Mouse (Mus musculus): ENCODE data around the gene Tuba1a. TPM values are rescaled to one million over a fixed set of nuclear protein-coding genes. Genes with fewer than 3 reads are reported as not detected.
"Not testable (repeated sequence)": the region's sequence is repeated elsewhere in the genome, so short reads cannot be mapped to it uniquely, and the experiment has no call there.

The Tuba1a gene
- total RNA-seq, 2 experiments from 2014 or later = 43.5 to 52.6 TPM

DNA sequence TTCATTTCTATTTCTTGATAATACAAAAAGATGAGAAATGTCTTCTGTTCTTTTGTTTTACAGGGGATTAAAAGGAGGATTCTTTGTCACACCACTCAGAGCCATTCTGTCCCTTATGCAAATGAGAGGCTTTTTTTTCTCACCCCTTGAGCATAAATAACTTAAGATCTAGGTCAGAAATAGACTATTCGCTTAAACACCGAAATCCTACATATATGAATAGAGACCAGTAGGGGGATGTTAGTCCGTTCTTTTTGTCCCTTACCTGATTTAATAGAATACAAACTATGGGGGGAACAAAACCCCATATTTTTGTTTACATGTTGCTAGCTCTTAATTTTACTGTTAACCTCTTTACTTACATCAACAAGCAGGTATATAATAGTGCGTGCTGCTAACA is 2.5 kb upstream of the Tuba1a start:
- no peak for DNase-seq

DNA sequence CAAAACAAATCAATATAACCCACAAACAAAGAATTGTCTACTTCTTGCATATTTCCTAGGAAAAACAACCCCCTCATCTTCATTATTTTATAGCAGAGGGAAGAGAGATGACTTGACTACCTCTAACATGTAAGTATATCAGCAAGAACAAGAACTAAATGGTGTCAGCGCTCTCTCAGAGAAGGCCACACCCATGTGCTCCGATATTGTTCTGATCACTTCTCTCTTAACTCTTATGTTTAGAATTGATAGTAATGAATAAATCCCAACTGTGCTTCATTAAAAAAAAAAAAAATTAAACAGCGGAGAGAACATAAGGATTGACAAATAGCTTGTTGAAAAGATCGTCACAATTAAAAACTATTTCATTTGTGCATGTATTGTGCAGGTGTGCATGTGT is 1.8 kb upstream of the Tuba1a start:
- DNase-seq = no peak

DNA sequence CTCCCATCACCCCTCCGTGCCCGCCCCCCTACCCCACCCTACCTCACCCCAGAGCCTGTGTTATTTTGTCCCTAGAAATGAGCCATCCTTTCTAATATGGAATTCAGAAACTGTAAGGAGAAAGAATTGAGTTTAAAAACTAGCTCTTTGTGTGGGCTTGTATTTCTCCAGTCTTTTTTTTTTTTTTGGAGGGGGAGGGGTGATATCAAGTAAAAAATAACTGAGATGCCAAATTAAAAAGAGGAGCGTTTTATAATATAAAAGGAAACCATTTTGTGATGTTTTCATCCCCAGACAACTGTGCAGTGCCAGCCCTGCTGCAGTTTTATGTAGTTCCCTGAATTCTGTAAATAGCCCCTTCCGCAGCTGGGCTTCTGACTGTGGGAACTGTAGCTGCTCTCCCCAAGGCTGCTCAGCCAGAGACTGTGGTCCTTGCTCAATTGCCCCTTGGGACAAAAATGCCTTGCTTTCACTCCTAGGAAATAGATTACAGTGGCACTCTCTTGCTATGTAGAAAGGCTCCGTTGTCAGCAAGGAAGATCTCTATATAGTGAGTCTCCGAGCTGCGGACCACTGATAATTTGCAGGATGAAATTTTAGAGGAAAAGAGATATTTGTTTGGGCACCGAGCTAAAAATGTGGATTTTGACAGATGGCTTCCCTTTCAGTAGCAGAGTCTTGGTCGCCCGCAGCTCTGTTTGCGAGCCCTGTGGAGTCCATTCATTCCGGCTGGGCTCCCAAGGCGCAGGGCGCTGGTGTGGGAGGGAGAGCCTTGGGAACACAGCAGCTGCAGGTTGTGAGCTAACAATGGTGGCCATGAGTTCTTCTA is 1.1 kb upstream of the Tuba1a start:
- no peak for DNase-seq

DNA sequence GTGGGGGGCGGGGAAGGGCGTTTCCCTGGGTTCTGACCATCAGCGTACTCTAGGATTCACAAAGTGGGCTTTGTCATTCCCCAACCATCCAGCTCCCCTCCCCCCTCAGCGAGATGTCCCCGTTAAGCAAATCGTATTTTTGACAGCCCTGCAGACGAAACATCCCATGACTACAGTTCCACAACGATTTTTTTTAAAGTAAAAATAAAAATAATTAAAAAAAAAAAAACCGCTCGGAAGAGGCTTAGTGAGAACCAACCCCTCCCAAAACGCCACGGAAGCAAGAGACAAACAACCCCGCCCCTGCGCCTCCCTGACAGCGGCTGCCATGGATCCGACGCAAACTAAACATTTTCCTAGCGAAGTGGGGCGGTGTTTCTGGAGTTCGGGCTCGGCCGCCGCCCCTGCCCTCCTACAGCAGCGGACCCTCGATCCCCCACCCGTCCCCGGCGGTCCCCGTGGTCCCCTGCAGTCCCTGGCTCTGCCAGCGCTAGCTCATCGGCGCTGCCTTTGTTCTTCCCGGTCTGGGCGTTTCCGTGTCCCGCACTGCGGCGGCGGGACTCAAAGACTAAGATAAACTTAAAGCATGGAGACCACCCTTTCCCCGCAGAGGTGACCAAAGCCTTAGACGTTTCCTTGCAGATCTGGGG is 627 bp downstream of the Tuba1a start:
- DNase-seq = peak; percentile 61

DNA sequence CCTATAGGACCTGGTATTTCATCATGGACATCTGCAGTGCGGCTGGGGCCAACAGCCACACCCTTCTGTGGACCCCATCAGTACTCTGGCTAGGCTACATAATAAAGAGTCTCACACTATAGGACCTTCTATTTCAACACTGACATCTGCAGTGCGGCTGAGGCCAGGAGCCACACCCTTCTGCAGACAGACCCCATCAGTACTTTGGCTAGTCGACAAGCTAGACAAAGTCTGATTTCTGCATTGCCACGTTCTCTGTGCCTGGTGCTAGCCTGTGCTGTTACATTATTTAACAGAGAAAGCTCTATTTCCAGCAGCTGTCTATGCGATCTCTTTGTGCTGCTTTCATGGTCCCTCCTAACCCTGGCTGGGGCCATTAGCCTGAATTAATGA is 1.4 kb downstream of the Tuba1a start:
- DNase-seq = no peak

DNA sequence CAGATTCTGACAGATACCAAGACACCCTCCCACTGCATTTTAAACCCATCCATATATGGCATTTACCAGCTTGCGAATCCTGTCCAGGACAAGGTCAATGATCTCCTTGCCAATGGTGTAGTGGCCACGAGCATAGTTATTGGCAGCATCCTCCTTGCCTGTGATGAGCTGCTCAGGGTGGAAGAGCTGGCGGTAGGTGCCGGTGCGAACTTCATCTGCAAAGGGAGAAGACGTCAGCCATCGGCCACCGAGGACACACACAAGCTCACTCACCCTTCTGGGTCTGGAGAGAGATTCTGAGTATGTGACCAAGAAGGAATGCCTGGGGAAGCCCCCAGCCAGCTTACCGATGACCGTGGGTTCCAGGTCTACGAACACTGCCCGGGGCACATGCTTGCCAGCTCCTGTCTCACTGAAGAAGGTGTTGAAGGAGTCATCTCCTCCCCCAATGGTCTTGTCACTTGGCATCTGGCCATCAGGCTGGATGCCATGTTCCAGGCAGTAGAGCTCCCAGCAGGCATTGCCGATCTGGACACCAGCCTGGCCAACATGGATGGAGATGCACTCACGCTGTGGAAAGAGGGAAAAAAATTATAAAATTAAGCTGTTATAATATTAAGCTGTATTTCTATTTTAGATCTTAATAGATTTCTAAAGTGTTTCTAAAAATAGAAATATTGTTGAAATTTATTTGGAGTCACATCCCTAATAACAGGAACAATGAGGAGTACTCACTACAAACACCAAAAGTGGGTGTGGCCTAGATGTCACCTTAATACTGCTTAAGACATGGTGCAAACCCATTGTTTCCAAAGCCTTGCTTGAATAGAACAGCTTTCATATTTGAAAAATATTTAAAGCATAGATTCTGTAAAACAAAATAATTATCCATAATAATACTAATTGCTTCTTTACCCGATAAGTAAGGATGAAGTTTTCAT is 2.1 kb downstream of the Tuba1a start:
- not testable (repeated sequence) for DNase-seq

DNA sequence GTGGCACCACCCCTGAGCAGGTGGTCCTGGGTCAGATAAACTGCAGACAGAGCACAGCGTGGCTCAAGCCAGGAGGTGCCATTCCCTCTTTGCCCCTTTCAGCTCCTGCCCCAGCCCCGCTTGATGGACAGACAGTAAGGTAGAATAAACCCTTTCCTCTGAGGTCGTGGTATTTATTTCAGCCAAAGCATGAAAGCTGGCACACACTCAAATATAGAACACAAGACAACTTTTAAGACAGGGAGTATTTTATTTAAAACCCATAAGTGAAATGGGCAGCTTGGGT is 4.0 kb downstream of the Tuba1a start:
- no peak for DNase-seq

DNA sequence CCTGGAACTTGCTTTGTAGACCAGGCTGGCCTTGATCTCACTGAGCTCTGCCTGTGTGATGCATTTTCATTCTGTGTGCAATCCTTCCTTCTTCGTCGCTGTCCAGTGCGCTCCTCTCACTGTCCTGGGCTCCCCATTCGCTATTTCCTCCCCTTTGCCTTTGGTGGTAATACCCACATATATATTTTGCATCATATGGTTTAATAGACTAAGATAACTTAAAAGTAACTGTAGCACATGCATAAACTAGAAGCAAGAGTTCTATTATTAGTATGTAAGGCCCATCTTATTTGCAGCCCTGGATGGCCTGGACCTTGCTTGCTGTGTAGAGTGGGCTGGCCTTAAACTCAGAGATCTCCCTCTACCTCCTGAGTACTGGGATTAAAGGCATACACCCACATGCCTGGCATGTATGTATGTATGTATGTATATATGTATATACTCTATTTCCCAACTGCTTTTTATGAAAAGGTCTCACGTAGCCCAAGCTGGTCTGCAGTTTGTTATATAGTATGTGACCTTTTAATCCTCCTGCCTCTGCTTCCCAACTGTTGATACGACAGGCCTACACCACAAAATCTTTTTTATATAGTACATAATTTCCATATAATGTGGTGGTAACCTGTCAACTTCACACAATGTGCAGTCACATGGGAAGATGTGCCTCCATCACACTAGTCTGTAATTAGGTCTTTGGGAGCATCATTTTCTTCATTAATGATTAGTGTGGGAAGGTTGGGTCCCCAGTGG is 4.5 kb downstream of the Tuba1a start:
- DNase-seq = no peak

DNA sequence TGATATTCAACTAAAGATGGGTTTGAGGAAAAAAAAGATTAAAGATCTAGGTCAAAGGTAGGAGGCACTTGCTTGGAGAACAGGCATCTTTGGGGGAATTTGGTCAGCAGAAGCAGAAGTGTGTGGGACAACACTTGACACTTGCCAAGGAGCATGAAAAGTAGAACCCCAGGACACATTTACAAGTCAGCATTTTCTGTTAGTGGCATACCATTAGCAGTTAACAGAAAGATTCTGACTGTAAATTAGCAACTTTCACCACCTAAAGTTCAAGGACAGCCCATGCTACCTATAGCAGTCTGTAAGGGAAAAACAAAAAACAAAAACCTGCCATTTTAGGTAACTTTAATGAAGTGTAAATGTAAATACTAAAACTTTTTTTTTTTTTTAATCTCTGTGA is 5.1 kb downstream of the Tuba1a start:
- DNase-seq = no peak

DNA sequence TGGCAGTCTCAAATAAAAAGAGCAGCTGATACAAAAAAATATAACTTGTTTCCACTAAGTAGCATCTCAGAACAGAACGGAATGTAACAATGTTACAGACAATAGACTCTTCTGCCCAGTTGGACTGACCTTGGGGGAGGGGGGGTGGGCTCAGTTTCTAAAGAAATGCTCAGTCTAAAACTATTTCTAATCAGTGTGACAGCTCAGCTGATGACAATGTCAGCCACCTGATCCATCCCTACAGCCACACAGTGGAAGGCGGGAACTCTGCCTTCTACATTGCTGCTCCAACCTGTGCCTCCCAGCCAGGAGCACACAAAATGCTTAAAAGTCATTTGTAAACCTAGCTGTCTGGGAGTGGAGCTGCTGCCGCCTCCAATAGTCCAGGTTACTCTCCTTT is 5.6 kb downstream of the Tuba1a start:
- no peak for DNase-seq

DNA sequence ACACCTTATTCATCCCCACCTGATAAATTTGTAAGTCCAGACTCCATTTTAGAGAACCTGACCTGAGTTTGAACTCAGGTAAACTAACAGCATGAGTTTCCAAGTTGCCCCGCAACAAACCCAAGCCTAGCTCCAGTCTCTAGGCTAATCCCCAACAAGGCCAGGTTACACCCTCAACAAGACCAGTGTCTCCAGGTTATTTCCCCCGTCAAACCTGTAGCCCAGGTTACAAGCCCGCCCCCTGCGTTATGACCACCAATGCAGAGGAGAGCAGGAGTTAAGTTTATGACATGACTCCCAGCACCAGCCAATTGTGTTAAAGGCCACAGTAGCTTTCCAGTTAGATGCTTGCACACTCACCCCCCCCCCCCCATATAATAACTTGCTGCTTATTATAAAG is 10.4 kb downstream of the Tuba1a start:
- DNase-seq = no peak

DNA sequence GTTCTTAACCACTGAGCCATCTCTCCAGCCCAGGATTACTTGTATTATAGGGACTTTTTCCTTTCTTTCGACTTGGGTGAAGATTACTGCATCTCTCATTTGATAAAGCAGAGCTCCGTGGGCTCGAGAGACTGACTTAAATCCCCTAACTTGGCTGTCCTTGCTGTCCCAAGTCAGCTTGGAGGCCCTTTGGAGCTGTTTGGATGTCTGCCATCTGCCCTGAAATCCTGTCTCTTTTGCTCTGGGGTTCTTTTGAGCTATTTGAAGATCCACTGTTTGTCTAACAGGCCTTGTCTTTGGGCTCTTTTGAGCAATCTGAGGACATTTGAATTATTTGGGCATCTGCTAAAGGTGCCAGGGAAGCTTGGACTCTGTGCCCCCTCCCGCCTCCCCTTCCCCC is 11.4 kb downstream of the Tuba1a start:
- no peak for DNase-seq

DNA sequence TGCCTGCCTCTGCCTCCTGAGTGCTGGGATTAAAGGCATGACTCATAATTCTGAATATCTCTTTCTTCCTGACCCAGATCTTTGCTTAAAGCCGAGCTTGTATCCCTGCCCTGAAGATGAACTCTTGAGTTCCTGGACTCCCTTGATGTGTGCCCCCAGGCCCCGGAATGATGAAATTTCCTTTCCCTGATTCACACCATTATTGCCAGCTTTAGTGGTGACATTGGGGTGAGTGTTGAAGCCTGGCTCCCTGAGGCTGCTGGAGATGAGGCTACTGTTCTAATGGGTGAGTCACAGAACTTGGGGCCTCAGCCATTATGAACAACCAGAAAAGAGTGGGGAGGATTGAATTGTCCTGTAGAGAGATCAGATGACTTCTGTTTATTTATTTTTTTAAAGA is 12.0 kb downstream of the Tuba1a start:
- no peak for DNase-seq

DNA sequence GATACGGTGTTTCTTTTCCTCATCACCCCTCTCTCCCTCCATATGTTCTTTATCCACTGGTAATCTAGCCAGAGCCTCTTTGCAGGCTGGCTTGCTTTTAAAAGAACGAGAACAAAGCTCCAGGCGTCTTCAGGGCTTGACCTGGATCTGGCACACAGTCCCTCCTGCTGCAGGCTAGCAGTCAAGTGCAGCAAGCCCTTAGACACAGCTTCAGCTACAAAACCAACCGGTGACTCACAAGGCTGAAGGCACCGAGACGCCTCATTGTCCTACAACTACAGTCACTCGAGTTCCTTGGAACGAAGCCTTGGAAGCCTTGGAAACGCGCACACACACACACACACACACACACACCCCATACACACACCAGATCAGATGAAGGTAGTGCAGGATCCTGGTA is 12.7 kb downstream of the Tuba1a start:
- DNase-seq = no peak

DNA sequence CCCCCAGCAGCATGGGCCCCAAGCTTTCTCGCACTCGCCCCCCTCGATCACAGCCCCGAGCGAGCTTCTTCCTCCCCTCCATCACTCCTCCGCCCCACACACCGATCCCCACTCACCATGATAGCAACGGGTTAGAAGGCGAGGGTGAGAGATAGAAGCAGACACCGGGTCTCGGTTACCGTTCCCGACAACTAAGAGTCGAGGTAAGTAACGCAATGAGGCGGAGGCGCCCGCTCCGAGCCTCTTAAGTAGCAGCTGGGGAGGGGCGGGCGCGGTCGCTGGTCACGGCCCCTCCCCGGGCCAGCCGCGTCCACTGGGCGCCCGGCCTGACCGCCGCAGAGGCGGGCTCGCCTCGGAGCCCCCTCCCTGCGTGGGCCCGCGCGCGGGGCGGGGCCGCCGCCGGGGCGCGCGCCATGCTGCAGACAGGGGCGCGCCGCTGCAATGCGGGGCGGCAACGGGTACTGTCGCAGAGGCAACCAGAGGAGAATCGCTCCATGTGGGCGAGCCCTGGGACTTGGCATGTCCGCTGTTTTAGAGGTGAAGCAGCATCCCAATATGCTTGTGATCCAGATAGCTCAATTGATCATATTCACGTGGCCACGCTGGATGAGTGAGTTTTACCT is 19.2 kb downstream of the Tuba1a start, which contains the start of gene Tuba1b:
Gene Tuba1b, minus strand, starts transcription at position 349 of the 623 bp plus-strand sequence.
- DNase-seq = peak; percentile 92

DNA sequence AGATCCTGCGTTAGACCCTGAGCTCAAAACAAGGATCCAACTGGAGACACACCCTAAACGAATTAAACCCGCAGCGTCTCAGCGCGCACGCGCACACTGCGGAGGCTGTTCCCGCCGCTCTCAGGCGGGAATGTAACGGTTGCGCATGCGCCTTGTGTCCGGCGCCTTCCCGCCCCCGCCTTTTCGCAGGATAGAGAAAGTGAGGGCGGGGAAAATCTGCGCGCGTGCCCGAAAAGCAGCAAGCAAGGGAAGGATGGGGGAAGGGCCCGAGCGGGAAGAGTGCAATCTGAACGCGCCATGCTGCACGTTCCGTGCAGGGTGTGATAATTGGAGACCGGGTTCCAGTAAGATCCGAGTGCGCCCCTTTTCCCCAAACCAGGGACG is 19.7 kb downstream of the Tuba1a start:
- DNase-seq = peak; percentile 91

DNA sequence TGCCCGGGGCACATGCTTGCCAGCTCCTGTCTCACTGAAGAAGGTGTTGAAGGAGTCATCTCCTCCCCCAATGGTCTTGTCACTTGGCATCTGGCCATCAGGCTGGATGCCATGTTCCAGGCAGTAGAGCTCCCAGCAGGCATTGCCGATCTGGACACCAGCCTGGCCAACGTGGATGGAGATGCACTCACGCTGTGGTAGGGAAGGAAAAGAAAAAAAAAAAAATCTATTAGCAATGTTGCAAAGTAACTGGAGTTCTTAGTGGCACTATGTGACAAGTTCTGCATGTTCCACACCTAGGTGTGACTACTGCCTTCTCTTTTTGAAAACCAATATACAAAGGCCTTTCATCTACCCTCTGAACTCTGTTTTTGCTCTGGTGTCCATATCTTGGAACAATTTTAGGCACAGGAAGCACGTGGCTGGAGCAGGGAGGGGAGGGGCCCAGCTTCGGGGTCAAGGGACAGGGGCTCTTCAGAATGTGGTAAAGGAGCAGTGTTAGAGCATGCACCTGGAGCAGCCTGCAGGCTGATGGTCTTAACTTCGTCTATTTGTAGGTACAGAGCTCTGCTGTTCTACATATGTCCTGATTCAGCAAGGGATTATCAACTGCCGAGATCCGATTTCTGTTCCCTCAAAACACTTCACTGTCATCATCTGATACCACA is 20.4 kb downstream of the Tuba1a start:
- not testable (repeated sequence) for DNase-seq

DNA sequence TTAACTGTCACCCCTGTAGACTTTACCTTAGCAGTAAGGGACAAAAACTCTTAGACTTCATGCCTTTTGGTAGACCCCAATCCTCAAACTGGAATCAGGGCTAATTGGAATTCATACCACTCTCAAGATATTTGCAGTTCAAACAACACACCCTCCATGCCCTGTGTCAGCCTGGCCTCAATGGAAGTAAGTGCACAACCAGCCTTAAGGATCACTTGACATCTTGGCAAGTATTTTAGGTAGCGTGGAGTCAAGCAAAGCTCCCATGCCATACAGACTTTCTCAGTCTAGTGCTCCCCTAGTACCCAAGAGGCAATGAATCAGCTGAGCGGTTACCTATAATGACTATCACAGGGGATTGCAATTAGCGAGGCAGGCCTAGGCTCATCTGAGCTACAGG is 22.5 kb downstream of the Tuba1a start:
- no peak for DNase-seq

DNA sequence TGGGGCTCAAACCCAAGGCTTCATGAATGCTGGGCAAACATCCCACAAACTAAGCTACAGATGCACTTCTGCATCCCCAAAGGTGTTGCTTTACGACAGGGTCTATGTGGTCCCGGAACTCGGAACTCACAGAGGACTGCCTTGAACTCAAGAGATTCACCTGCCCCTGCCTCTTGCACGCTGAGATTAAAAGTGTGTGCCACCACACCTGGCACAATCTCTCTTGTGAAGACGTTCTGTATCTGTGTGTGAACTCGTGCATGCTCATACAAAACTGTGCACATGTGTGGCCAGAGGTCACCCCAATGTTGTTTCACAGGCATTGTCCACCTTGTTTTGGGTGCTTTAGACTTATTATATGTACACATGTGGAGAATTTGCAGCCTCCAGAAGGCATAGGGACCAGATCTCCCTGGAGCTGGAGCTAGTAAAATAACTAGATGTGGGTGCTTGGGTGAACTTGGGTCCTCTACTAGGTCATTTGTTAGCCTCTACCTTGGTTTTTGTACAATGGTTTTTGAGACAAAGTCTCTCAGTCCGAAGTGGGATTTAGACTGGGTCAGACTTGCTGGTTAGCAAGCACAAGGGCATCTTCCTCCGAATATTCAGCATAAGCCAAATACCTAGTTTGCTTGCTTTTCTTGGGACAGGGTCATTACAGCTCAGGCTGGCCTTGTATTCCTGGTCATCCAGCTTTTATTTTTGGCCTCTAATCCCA is 23.3 kb downstream of the Tuba1a start:
- no peak for DNase-seq

DNA sequence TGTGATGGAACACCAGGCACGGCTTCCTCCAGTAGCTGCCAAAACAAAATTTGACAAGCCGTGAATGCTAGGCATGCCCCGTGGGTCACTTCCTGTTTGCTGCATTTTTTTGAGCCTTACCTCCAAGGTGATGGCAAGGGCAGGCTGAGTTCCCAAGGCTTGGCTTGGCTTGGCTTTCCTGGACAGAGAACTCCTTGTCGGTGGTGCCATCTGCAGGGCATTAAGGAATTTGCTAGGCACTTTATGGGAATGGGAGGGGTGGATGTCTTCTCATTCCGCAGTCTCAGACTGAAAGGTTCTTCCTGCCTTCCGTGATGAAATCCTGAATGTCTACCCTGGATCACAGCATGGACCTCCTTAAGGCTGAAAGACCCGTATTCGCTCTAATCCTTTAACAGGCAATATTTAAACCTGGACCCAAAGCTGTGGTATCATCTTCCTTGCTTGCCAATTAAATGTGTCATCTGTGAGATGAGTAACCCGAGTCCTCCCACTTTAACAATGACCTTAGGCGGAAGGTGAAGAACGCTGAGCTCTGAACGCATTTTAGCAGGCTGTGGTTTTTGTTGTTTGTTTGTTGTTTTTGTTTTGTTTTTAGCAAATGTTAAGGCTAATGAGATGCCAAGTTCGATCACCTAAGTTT is 24.8 kb downstream of the Tuba1a start:
- DNase-seq = peak; percentile 59
